Mouse (Mus musculus) heart, adult 2 months (tissue): ENCODE results near the gene Kcnj14. TPM values are rescaled to one million over a fixed set of nuclear protein-coding genes. Genes with fewer than 3 reads are reported as not detected.

Experiments used
- DNase-seq, 2 experiments: peaks; one replicate each; pipeline ENCODE4 v3.0.0; 2021
- H3K27ac ChIP-seq: fragments of 200-600 bp; 2 replicates; pipeline ENCODE4 v1.8.1; 2022
- H3K27me3 ChIP-seq: fragments of 200-500 bp; 2 replicates; pipeline ENCODE4 v1.6.1; 2012; ENCODE audit warnings: mild to moderate bottlenecking, low read length, inconsistent platforms, mixed read lengths; ENCODE audit not compliant: control insufficient read depth, insufficient read depth
- H3K36me3 ChIP-seq: fragments of 200-500 bp; 2 replicates; pipeline ENCODE4 v1.6.1; 2012; ENCODE audit warnings: low read length, inconsistent platforms; ENCODE audit not compliant: control insufficient read depth, insufficient read depth
- H3K4me1 ChIP-seq: fragments of 200-500 bp; 2 replicates; pipeline ENCODE4 v1.6.1; 2011; ENCODE audit warnings: low read length; ENCODE audit not compliant: control insufficient read depth, insufficient read depth
- H3K4me3 ChIP-seq: fragments of 200-600 bp; 2 replicates; pipeline ENCODE4 v1.8.1; 2022
- H3K79me2 ChIP-seq: fragments of 200-500 bp; replicated peaks from 2 replicates; pipeline ENCODE4 v1.6.1; 2012; ENCODE audit warnings: mild to moderate bottlenecking, inconsistent platforms, low read length, moderate library complexity, mixed read lengths; ENCODE audit not compliant: control insufficient read depth, insufficient read depth
- H3K9ac ChIP-seq: fragments of 200-500 bp; 2 replicates; pipeline ENCODE4 v1.6.1; 2012; ENCODE audit warnings: low read depth, mild to moderate bottlenecking, control low read depth, inconsistent platforms, low read length, mixed read lengths
- CTCF ChIP-seq: fragments of 200-600 bp; IDR thresholded peaks from 2 replicates; pipeline ENCODE4 v1.8.1; 2022; ENCODE audit warnings: antibody characterized with exemption, mild to moderate bottlenecking, moderate library complexity
- EP300 ChIP-seq: fragments of 200-500 bp; IDR thresholded peaks from 2 replicates; pipeline ENCODE4 v1.6.1; 2011; ENCODE audit warnings: low read depth, low read length, control low read depth; ENCODE audit not compliant: insufficient read depth
- POLR2A ChIP-seq: fragments of 200-500 bp; IDR thresholded peaks from 2 replicates; pipeline ENCODE4 v1.6.1; 2011; ENCODE audit warnings: mild to moderate bottlenecking, low read depth, low read length, control low read depth; ENCODE audit not compliant: insufficient read depth
- WGBS: fragments of 180-500 bp; shearing (Covaris S2); methylation state at CpG from one replicate; pipeline ENCODE4 v1.1.7; 2018; 5-methylcytosine and 5-hydroxymethylcytosine counted together
- intact Hi-C: fragments of 180-260 bp; cut with DNase I; formaldehyde crosslinking; loops from one replicate; pipeline ENCODE4 v1.15.1; 2025
- polyA plus RNA-seq: library from polyadenylated mRNA; depleted of rRNA; stranded (reverse); fragments of >200 nt; gene quantifications from 2 replicates; pipeline ENCODE4 v1.2.3, GENCODE M21; 2012
- total RNA-seq, 2 experiments: library from RNA; stranded (reverse); gene quantifications; 2 replicates each; pipeline ENCODE4 v1.2.3; 2021

Kcnj14 gene
- total and polyA plus RNA-seq, 3 experiments: 0.66 to 0.89 (median 0.78) TPM

GRCm38 (mm10) chr7:45790721-45791120 is 33.9 kb downstream of the Kcnj14 start:
- WGBS: 28% methylated on average over 6 of the region's 6 CpGs
- H3K4me1 ChIP-seq: no peaks in the 10 kb centered on the region
- peaks cover 2% of the 10 kb centered on the region; the same call in 1 of the 2 replicates for H3K27me3 ChIP-seq
- no peaks in the 10 kb centered on the region for H3K79me2 ChIP-seq
- intact Hi-C loops: no loop called here
- no peak for DNase-seq
- TF ChIP-seq EP300: no peak
- no peak for TF ChIP-seq POLR2A
- no peak for TF ChIP-seq CTCF
- no peak overlapping the region for H3K27ac ChIP-seq
- H3K4me3 ChIP-seq: no peak overlapping the region
- H3K9ac ChIP-seq: no peak overlapping the region
- no peaks in the 10 kb centered on the region for H3K36me3 ChIP-seq

GRCm38 (mm10) chr7:45787642-45788041 is 36.9 kb downstream of the Kcnj14 start:
- Histone ChIP-seq H3K4me3 (no peak overlapping the region), H3K79me2 (no peaks in the 10 kb centered on the region), H3K4me1 (no peaks in the 10 kb centered on the region), H3K9ac (no peak overlapping the region), H3K36me3 (no peaks in the 10 kb centered on the region), H3K27ac (no peak overlapping the region), H3K27me3 (peaks cover 12% of the 10 kb centered on the region; the same call in 1 of the 2 replicates)
- intact Hi-C loops: no loop called here
- no peak for TF ChIP-seq POLR2A
- TF ChIP-seq EP300: no peak
- TF ChIP-seq CTCF: no peak
- no peak for DNase-seq
- 77% methylated on average over 22 of the region's 22 CpGs for WGBS

GRCm38 (mm10) chr7:45786661-45787413 is 37.7 kb downstream of the Kcnj14 start:
- Histone ChIP-seq H3K4me1 (no peaks in the 10 kb centered on the region), H3K36me3 (no peaks in the 10 kb centered on the region), H3K27ac (no peak overlapping the region), H3K4me3 (no peak overlapping the region), H3K79me2 (no peaks in the 10 kb centered on the region), H3K27me3 (peaks cover 12% of the 10 kb centered on the region; the same call in 1 of the 2 replicates), H3K9ac (no peak overlapping the region)
- WGBS: 14% methylated on average over 17 of the region's 17 CpGs
- intact Hi-C loops: no loop called here
- DNase-seq: no peak
- no peak for TF ChIP-seq POLR2A
- no peak for TF ChIP-seq CTCF
- TF ChIP-seq EP300: no peak

- intact Hi-C loops: no loop called here
- no peaks in the 10 kb centered on the region for H3K79me2 ChIP-seq
- TF ChIP-seq POLR2A: no peak
- TF ChIP-seq CTCF: no peak
- WGBS: 5% methylated on average over 14 of the region's 14 CpGs
- H3K27me3 ChIP-seq: peaks cover 12% of the 10 kb centered on the region; the same call in 1 of the 2 replicates
- H3K4me3 ChIP-seq: no peak overlapping the region
- H3K36me3 ChIP-seq: no peaks in the 10 kb centered on the region
- no peak overlapping the region for H3K27ac ChIP-seq
- no peak for DNase-seq
- H3K9ac ChIP-seq: no peak overlapping the region
- H3K4me1 ChIP-seq: no peaks in the 10 kb centered on the region
Observed at GRCm38 (mm10) chr7:45786136-45786578, 38.4 kb downstream of the Kcnj14 start.

- Histone ChIP-seq H3K27me3 (peaks cover 12% of the 10 kb centered on the region; the same call in 1 of the 2 replicates), H3K4me3 (no peak overlapping the region), H3K27ac (no peak overlapping the region), H3K36me3 (no peaks in the 10 kb centered on the region), H3K79me2 (no peaks in the 10 kb centered on the region), H3K9ac (no peak overlapping the region; the same call in 1 of the 2 replicates), H3K4me1 (no peaks in the 10 kb centered on the region)
- WGBS: 2% methylated on average over 39 of the region's 42 CpGs
- DNase-seq: no peak
- intact Hi-C loops: no loop called here
- TF ChIP-seq EP300 (no peak), CTCF (no peak), POLR2A (no peak)
Observed at GRCm38 (mm10) chr7:45785388-45786135, 39.0 kb downstream of the Kcnj14 start.
